Mouse (Mus musculus) neural tube, embryonic 13.5 days (tissue): ENCODE measurements around the gene Ptcra. TPM values are rescaled to one million over a fixed set of nuclear protein-coding genes. Genes with fewer than 3 reads are reported as not detected.

Source experiments
- ATAC-seq: fragments of 200-750 bp; cut with Nextera tagmentation; 2 replicates; pipeline ENCODE4 v1.8.0; 2017; ENCODE audit warnings: low read depth, mild to moderate bottlenecking, moderate TSS enrichment, moderate library complexity
- H3K27ac ChIP-seq: fragments of 300-500 bp; sonication (generic); replicated peaks from 2 replicates; pipeline ENCODE4 v1.5.1; 2015; ENCODE audit warnings: moderate library complexity, mild to moderate bottlenecking, inconsistent platforms
- H3K27me3 ChIP-seq: fragments of 300-500 bp; sonication (generic); 2 replicates; pipeline ENCODE4 v1.6.1; 2015; ENCODE audit warnings: mild to moderate bottlenecking, inconsistent platforms
- H3K36me3 ChIP-seq: fragments of 300-500 bp; sonication (generic); 2 replicates; pipeline ENCODE4 v1.6.1; 2015; ENCODE audit warnings: mild to moderate bottlenecking, inconsistent platforms
- H3K4me1 ChIP-seq: fragments of 300-500 bp; sonication (generic); replicated peaks from 2 replicates; pipeline ENCODE4 v1.6.1; 2015; ENCODE audit warnings: inconsistent platforms
- H3K4me2 ChIP-seq: fragments of 300-500 bp; sonication (generic); 2 replicates; pipeline ENCODE4 v1.6.1; 2015; ENCODE audit warnings: inconsistent platforms, mild to moderate bottlenecking, moderate library complexity
- H3K4me3 ChIP-seq: fragments of 300-500 bp; sonication (generic); 2 replicates; pipeline ENCODE4 v1.5.1; 2015; ENCODE audit warnings: mild to moderate bottlenecking, inconsistent platforms
- H3K9ac ChIP-seq: fragments of 300-500 bp; sonication (generic); 2 replicates; pipeline ENCODE4 v1.6.1; 2015; ENCODE audit warnings: moderate library complexity, mild to moderate bottlenecking, inconsistent platforms
- H3K9me3 ChIP-seq: fragments of 300-500 bp; sonication (generic); 2 replicates; pipeline ENCODE4 v1.6.1; 2016; ENCODE audit warnings: inconsistent platforms
- WGBS: fragments of 180-500 bp; shearing (Covaris S2); methylation state at CpG from one replicate; pipeline ENCODE4 v1.1.7; 2015; 5-methylcytosine and 5-hydroxymethylcytosine counted together
- polyA plus RNA-seq: library from polyadenylated mRNA; unstranded; fragments of >200 nt; fragmentation: Nextera tagmentation; extraction: Ambion mirVana; gene quantifications from 2 replicates; pipeline ENCODE4 v1.2.1, GENCODE M21; 2015

The Ptcra gene
- polyA plus RNA-seq, 1 experiment from 2014 or later, result 0.39 TPM

DNA sequence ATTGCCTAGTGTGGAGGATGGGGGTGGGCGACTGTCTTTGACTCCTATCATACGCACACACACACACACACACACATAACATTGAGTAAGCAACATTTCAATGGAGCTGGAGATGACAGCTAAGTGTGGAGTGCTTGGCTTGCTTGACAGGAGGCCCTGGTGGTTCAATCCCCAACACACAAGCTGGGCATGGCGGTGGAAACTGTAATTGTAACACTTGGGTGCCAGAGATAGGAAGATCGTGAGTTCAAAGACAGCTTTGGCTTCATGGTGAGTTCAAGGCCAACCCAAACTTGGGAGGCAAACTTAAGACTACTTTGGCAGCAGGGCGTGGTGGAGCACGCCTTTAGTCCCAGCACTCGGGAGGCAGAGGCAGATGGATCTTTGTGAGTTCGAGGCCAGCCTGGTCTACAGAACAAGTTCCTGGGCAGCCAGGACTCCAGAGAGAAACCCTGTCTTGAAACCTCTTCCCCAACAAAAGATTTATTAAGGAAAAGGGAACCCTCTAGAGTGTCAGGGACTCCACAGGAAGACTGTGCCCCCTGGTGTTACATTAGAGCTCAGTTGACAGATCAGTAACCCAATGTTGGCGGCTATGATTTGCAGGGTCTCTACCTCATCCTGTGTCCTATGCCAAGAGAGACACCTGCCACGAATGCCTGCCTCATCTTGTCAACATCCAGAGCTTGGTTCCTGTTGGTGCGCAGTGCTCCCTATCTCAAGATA is 48.6 kb downstream of the Ptcra start:
- 95% methylated on average over 11 of the region's 11 CpGs for WGBS
- Histone ChIP-seq H3K4me2 (no peak overlapping the region), H3K27me3 (no peaks in the 10 kb centered on the region), H3K9ac (no peak overlapping the region), H3K36me3 (peaks cover 36% of the 10 kb centered on the region), H3K9me3 (no peaks in the 10 kb centered on the region), H3K27ac (no peak overlapping the region), H3K4me1 (peaks cover 21% of the 10 kb centered on the region), H3K4me3 (no peak overlapping the region)
- no peak for ATAC-seq

DNA sequence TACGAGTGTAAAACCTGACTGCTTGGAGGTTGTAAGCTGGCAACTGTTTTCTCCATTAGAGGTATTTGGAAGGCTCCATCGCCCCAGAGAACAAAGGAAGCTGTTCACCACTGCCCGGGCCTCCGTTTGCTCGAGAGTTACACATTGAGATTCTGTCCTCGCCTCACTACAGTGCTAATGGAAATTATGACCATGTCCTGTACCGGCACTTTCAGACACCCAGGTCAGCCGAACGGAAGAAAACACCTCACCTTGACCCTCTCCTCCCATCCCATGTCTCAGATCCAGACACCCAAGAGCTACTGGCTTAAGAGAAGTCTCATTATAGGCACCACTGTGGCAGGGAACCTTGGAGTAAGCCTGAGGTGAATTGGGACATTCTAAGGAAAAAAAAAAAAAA is 49.7 kb downstream of the Ptcra start:
- Histone ChIP-seq H3K9me3 (no peaks in the 10 kb centered on the region), H3K9ac (no peak overlapping the region), H3K27ac (no peak overlapping the region), H3K4me2 (no peak overlapping the region), H3K4me3 (no peak overlapping the region), H3K27me3 (no peaks in the 10 kb centered on the region), H3K4me1 (peaks cover 21% of the 10 kb centered on the region), H3K36me3 (peaks cover 36% of the 10 kb centered on the region)
- ATAC-seq, result no peak
- 82% methylated on average over 9 of the region's 9 CpGs for WGBS

DNA sequence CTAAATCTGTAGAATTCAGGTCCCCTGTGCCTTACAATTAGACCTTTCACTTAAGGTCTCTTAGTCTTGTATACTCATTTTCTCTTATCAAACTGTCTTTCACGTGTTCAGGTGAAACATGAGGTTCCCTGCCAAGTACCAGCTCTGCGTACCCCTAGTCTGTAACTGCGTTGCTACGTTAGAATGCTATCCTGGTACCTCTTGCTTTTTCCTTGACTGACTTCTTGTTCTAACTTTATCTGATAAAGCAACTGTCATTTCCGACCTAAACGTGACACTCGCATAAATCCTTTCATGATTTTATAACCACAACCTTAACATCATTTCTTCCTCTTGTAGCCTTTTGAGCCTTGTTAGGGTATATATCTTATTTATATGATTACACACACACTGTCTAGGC is 51.1 kb downstream of the Ptcra start:
- H3K9me3 ChIP-seq, result no peaks in the 10 kb centered on the region
- 85% methylated on average over 7 of the region's 7 CpGs for whole genome bisulfite sequencing
- H3K4me2 ChIP-seq, result peak overlapping the region; percentile 100
- no peak overlapping the region for H3K27ac ChIP-seq
- no peaks in the 10 kb centered on the region for H3K27me3 ChIP-seq
- H3K4me1 ChIP-seq, result peaks cover 21% of the 10 kb centered on the region
- H3K9ac ChIP-seq, result peak overlapping the region; percentile 95
- H3K36me3 ChIP-seq, result peaks cover 36% of the 10 kb centered on the region
- ATAC-seq, result no peak
- peak overlapping the region; percentile 99 for H3K4me3 ChIP-seq

DNA sequence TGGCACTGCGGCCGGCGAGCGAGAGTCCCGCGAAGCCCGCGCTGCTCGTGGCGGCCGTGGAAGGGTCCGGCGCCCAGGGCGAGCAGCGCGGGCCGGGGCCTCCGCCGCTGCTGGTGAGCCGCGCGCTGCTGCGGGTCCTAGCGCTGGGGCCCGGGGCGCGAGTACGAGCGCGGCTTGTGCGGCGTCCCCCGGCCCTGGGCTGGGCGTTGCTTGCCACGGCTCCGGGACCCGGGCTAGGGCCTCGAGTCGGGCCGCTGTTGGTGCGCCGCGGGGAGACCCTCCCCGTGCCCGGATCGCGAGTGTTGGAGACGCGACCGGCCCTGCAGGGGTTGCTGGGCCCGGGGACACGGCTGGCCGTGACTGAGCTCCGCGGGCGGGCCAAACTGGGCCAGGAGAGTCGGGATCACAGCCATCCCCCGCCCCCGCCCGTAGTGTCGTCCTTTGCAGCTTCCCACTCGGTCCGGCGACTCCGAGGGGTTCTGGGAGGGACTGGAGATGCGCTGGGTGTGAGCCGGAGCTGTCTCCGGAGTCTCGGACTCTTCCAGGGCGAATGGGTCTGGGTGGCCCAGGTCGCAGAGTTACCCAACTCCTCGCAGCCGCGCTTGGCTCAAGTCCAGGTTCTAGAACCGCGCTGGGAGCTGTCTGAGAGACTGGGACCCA is 51.8 kb downstream of the Ptcra start:
- peak overlapping the region; percentile 75; the same call in 1 of the 2 replicates for H3K27ac ChIP-seq
- H3K4me3 ChIP-seq, result peak overlapping the region; percentile 99
- H3K4me1 ChIP-seq, result peaks cover 21% of the 10 kb centered on the region
- WGBS, result under 1% methylated on average over 64 of the region's 76 CpGs
- ATAC-seq, result peak; percentile 57; the same call in 1 of the 2 replicates
- peak overlapping the region; percentile 95 for H3K9ac ChIP-seq
- no peaks in the 10 kb centered on the region for H3K9me3 ChIP-seq
- no peaks in the 10 kb centered on the region for H3K27me3 ChIP-seq
- H3K4me2 ChIP-seq, result peak overlapping the region; percentile 100
- peaks cover 32% of the 10 kb centered on the region for H3K36me3 ChIP-seq

DNA sequence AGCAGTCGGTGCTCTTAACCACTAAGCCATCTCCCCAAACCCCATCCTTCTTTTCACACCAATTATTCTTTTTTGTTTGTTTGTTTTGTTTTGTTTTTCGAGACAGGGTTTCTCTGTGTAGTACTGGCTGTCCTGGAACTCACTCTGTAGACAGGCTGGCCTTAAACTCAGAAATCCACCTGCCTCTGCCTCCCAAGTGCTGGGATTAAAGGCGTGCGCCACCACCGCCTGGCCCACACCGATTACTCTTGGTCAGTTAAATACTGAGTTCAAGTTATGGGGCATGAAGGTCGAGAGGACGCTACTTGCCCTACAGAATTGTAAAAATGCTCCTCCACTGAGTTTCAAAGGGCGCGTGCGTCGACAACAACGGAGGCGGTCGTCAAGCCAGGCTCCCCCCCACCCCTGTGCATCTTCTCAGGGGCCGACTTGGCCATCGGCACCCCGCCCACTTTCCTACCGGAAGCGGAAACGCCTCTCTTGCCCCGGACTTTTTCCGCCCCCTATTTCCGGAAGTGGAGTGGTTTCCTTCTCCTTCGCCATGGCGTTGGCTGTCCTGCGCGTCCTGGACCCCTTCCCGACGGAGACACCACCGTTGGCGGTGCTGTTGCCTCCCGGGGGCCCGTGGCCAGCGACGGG is 52.4 kb downstream of the Ptcra start, which contains the start of gene Pex6:
TSS of gene Pex6 (plus strand) at position 505 of the 639 bp plus-strand sequence.
- WGBS, result 8% methylated on average over 36 of the region's 36 CpGs
- Histone ChIP-seq H3K4me3 (peak within 1 kb of the TSS; percentile 99), H3K27me3 (no peaks in the 10 kb centered on the region), H3K27ac (peak within 1 kb of the TSS; percentile 85), H3K9me3 (no peaks in the 10 kb centered on the region), H3K4me1 (peaks cover 22% of the 10 kb centered on the region), H3K36me3 (peaks cover 25% of the 10 kb centered on the region), H3K9ac (peak within 1 kb of the TSS; percentile 95), H3K4me2 (peak within 1 kb of the TSS; percentile 100)
- ATAC-seq, result peak; percentile 91

DNA sequence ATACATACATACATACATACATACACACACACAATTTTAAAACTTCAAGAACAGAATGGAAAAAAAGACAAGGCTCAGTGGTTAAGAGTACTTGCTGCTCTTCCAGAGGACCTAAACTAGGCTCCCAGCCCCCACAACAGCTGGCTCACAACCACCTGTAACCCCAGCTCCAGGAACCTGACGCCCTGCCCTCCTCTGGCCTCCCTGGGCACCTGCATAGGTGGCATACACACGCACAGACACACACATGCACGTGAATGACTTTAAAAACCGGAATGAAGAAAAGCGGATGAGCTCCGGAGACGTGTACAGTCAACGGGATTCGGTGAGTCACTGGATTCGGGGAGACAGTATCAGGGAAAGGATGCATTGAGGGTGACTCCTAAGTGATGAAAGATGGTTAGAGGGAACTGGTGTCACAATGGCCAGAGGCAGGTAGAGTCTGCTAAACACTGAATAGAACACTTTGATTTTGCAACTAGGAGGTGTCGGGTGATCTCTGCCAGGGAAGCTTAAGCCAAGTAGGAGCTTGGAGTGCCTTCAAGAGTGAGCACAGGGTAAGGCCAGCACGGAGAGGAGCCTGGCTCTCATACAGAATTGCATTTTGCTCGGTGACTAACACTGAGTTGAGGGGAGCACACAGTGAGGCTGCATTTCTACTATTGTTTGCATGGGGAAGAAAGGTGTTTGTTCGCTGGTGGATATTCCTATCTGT is 57.0 kb downstream of the Ptcra start:
- H3K27me3 ChIP-seq, result no peaks in the 10 kb centered on the region
- 0 out of 2 replicates have a peak overlapping the region, but pooled peaks have one; percentile 82 for H3K4me2 ChIP-seq
- WGBS, result 91% methylated on average over 14 of the region's 14 CpGs
- H3K36me3 ChIP-seq, result no peaks in the 10 kb centered on the region
- H3K9me3 ChIP-seq, result no peaks in the 10 kb centered on the region
- no peak overlapping the region for H3K9ac ChIP-seq
- no peak for ATAC-seq
- peaks cover 37% of the 10 kb centered on the region for H3K4me1 ChIP-seq
- H3K4me3 ChIP-seq, result no peak overlapping the region
- no peak overlapping the region for H3K27ac ChIP-seq

Other genes starting within 250 kb of the Ptcra start
- gene Cul9, start 217.3 kb downstream of the Ptcra start, polyA plus RNA-seq, result 16.4 and 17.0 TPM in 2 replicates
- 4.7 and 5.4 TPM in 2 replicates for gene Srf, start 207.5 kb downstream of the Ptcra start, polyA plus RNA-seq
- gene Ptk7, start 134.2 kb downstream of the Ptcra start, polyA plus RNA-seq, result 38.7 and 41.3 TPM in 2 replicates
- gene Klc4, start 117.7 kb downstream of the Ptcra start, polyA plus RNA-seq, result 41.8 and 45.3 TPM in 2 replicates
- gene Mrpl2, start 117.5 kb downstream of the Ptcra start, polyA plus RNA-seq, result 63.2 and 70.1 TPM in 2 replicates
- gene Cul7, start 113.4 kb downstream of the Ptcra start, polyA plus RNA-seq, result 40.0 and 41.7 TPM in 2 replicates
- gene Rrp36, start 89.4 kb downstream of the Ptcra start, polyA plus RNA-seq, result 47.7 and 53.5 TPM in 2 replicates
- gene Mea1, start 84.9 kb downstream of the Ptcra start, polyA plus RNA-seq, result 233 and 260 TPM in 2 replicates
- 154 and 155 TPM in 2 replicates for gene Klhdc3, start 82.8 kb downstream of the Ptcra start, polyA plus RNA-seq
- gene Ppp2r5d, start 58.6 kb downstream of the Ptcra start, polyA plus RNA-seq, result 78.7 and 81.6 TPM in 2 replicates
- gene Pex6, start 52.2 kb downstream of the Ptcra start, polyA plus RNA-seq, result 23.2 and 24.8 TPM in 2 replicates
- gene Gnmt, start 34.5 kb downstream of the Ptcra start, polyA plus RNA-seq, result 1.1 and 1.8 TPM in 2 replicates
- 60.9 and 63.4 TPM in 2 replicates for gene Cnpy3, start 11.5 kb downstream of the Ptcra start, polyA plus RNA-seq
- gene 2310039H08Rik, start 8.9 kb upstream of the Ptcra start, polyA plus RNA-seq, result 47.3 and 56.2 TPM in 2 replicates
- 93.4 and 108 TPM in 2 replicates for gene Rpl7l1, start 19.0 kb upstream of the Ptcra start, polyA plus RNA-seq
- gene Bicral, start 94.8 kb upstream of the Ptcra start, polyA plus RNA-seq, result 6.5 and 9.4 TPM in 2 replicates
- gene Tbcc, start 127.0 kb upstream of the Ptcra start, polyA plus RNA-seq, result 70.7 and 75.4 TPM in 2 replicates
- gene Prph2, start 146.7 kb upstream of the Ptcra start, polyA plus RNA-seq, result not detected in 2 replicates
- gene Ubr2, start 246.8 kb upstream of the Ptcra start, polyA plus RNA-seq, result 15.5 and 17.8 TPM in 2 replicates